In the genomic region with DNA sequence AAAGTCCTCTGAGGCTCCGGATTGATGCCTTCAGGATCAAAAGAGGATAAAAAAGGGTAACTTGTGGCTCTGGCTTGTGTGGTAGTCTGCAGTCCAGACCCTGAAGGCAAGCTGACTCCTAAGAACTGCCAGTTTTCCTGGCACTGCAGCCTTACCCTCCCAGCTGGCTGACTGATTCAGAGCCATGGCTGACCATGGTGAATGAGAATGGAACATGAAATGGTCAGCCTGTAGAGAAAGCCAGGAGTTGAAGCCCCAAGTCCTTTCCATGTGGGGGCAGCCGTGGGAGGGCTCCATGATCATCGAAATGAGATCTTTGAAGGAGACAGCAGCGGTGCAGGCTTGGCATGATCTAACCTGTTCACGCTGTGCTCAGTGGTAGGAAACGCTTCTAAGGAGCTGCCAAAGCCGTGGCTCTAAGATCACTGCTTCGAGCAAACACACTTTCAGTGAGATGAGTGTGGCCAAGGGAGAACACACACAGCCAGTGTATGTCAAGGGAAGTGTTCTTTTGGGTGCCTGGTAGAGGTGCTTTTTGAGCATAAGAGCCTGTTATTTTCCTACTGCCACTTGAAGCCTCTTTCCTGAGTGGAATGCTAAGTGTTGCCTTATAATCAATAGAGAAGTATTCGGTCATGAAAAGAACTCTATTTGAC, we compare ENCODE assay signal across 14 mouse cellular contexts.
DNase-seq lines count a peak whose midpoint lies in the region; ATAC-seq and TF ChIP-seq lines count a peak whose summit lies in the region.
"Had no signal": no experiment of that assay in that cellular context is flagged by ENCODE, and none has a peak within 500 bp of the region (broad histone marks: within the 10 kb centered on the region; RNA-seq: fewer than 3 reads in every experiment).

No protein-coding gene starts in this region.

- peak; percentile 73 to 77 for DNase-seq in cerebellum, postnatal 10 days
- DNase-seq in cerebellum, adult 11-12 months = no peak
- DNase-seq in lung, adult 2 months = peak; percentile 12
- no peak for DNase-seq in lung, postnatal 14 days
- peak; percentile 42 for DNase-seq in lung, postnatal 36 days
- DNase-seq in thymus, postnatal 36 days = no peak
- no peak for DNase-seq in heart, postnatal 25 days (ENCODE audit: low spot score)
- DNase-seq: adrenal gland, postnatal 10 days; kidney, adult 11 months had no signal

- no peaks in the 10 kb centered on the region for H3K36me3 ChIP-seq in forebrain, embryonic 15.5 days
- H3K36me3 ChIP-seq: embryonic facial prominence, embryonic 13.5 days; stomach, embryonic 15.5 days had no signal

- TF ChIP-seq POLR2A in lung, adult 2 months (IDR thresholded peaks at IDR 0.05; ENCODE audit: borderline replicate concordance, extremely low read depth, low read depth, low read length) = no peak

- ATAC-seq in forebrain, embryonic 15.5 days (replicated peaks) = 0 out of 2 replicates have a peak, but pooled peaks have one; percentile 44

- H3K4me2 ChIP-seq in forebrain, embryonic 15.5 days (replicated peaks) = no peak overlapping the region
- H3K4me2 ChIP-seq: embryonic facial prominence, embryonic 13.5 days; hindbrain, embryonic 14.5 days; liver, embryonic 11.5 days; stomach, embryonic 15.5 days had no signal

- intact Hi-C loops in heart, postnatal 25 days (cut with DNase I) = no loop called here

- H3K9me3 ChIP-seq in forebrain, embryonic 15.5 days = no peaks in the 10 kb centered on the region
- H3K9me3 ChIP-seq: embryonic facial prominence, embryonic 13.5 days; stomach, embryonic 15.5 days had no signal

- no peaks in the 10 kb centered on the region for H3K27me3 ChIP-seq in forebrain, embryonic 15.5 days
- H3K27me3 ChIP-seq: embryonic facial prominence, embryonic 13.5 days; stomach, embryonic 15.5 days had no signal

- peaks cover 3% of the 10 kb centered on the region; the same call in 1 of the 2 replicates for H3K4me1 ChIP-seq in lung, adult 2 months (ENCODE audit: control insufficient read depth, insufficient read depth, low read length)
- peaks cover 28% of the 10 kb centered on the region for H3K4me1 ChIP-seq in forebrain, embryonic 15.5 days
- H3K4me1 ChIP-seq: embryonic facial prominence, embryonic 13.5 days; stomach, embryonic 15.5 days had no signal

- H3K9ac ChIP-seq in forebrain, embryonic 15.5 days (replicated peaks) = no peak overlapping the region
- H3K9ac ChIP-seq: embryonic facial prominence, embryonic 13.5 days; hindbrain, embryonic 14.5 days; stomach, embryonic 15.5 days had no signal

- no peak overlapping the region for H3K4me3 ChIP-seq in lung, adult 2 months (replicated peaks; ENCODE audit: extremely low read depth, low read depth, low read length)
- no peak overlapping the region for H3K4me3 ChIP-seq in forebrain, embryonic 15.5 days
- H3K4me3 ChIP-seq: embryonic facial prominence, embryonic 13.5 days; stomach, embryonic 15.5 days had no signal

- no peak for TF ChIP-seq CTCF in lung, adult 2 months (IDR thresholded peaks at IDR 0.05; ENCODE audit: insufficient read depth, low read length)

- 77% methylated on average over 9 of the region's 9 CpGs for WGBS in lung, adult 2 months
- WGBS in forebrain, embryonic 15.5 days = 37% methylated on average over 9 of the region's 9 CpGs

- peak overlapping the region; percentile 35 for H3K27ac ChIP-seq in forebrain, embryonic 15.5 days (replicated peaks)
- H3K27ac ChIP-seq: embryonic facial prominence, embryonic 13.5 days; hindbrain, embryonic 14.5 days; stomach, embryonic 15.5 days had no signal

Comparison
In these comparisons a context has a peak if more than half of its experiments do, and no peak if none do; other contexts are left out.
1. DNase-seq: peak in cerebellum, postnatal 10 days (2 of 2), lung, adult 2 months (single experiment) and lung, postnatal 36 days (single experiment); none in cerebellum, adult 11-12 months (single experiment), lung, postnatal 14 days (single experiment), thymus, postnatal 36 days (0 of 2) and heart, postnatal 25 days (single experiment).